ENCODE assay signal across 32 mouse cellular contexts in the genomic region with DNA sequence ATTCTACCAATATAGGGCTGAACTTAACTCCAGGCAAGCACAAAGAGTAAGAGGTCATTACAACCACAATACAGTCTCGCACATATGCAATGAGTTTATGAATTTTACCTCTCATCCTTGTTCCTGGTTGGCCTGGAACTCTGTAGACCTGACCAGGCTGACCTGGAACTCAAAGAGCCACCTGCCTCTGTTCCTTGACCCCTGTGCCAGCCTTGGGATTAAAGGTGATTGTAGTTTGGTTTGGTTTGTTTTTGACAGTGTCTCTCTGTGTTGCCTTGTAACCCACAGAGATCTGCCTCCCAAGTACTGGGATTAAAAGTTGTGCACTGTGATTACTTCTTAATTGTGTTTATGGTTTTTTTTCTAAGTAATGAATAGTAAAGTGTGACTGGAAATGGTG. TPM values are rescaled to one million over a fixed set of nuclear protein-coding genes. Genes with fewer than 3 reads are reported as not detected.
A peak's percentile ranks its signal among the peaks of the same experiment; 100 is the strongest.
DNase-seq lines count a peak whose midpoint lies in the region; ATAC-seq and TF ChIP-seq lines count a peak whose summit lies in the region.
"Had no signal": no experiment of that assay in that cellular context is flagged by ENCODE, and none has a peak within 500 bp of the region (broad histone marks: within the 10 kb centered on the region; RNA-seq: fewer than 3 reads in every experiment).

No protein-coding gene starts in this region.

- no peak overlapping the region for H3K9ac ChIP-seq in liver, embryonic 12.5 days
- H3K9ac ChIP-seq in stomach, postnatal 0 days (ENCODE audit: low read length): no peak overlapping the region
- H3K9ac ChIP-seq: embryonic facial prominence, embryonic 13.5 days; forebrain, embryonic 12.5 days; forebrain, embryonic 15.5 days; heart, embryonic 12.5 days; heart, embryonic 15.5 days; hindbrain, embryonic 13.5 days had no signal

- no peaks in the 10 kb centered on the region for H3K9me3 ChIP-seq in liver, embryonic 12.5 days (replicated peaks)
- H3K9me3 ChIP-seq in stomach, postnatal 0 days (ENCODE audit: control insufficient read depth, low read length): no peaks in the 10 kb centered on the region
- H3K9me3 ChIP-seq: embryonic facial prominence, embryonic 10.5 days; embryonic facial prominence, embryonic 13.5 days; forebrain, embryonic 12.5 days; forebrain, embryonic 15.5 days; heart, embryonic 12.5 days; heart, embryonic 15.5 days; hindbrain, embryonic 10.5 days; hindbrain, embryonic 13.5 days had no signal

- ATAC-seq in liver, embryonic 12.5 days: no peak
- peak; percentile 29; the same call in 1 of the 2 replicates for ATAC-seq in stomach, postnatal 0 days (ENCODE audit: low FRiP score, low TSS enrichment)
- ATAC-seq: activated CD4-positive, CD25-positive, alpha-beta regulatory T cell, adult 4 months; forebrain, embryonic 15.5 days had no signal

- peaks cover 73% of the 10 kb centered on the region for H3K36me3 ChIP-seq in liver, embryonic 12.5 days
- peaks cover 9% of the 10 kb centered on the region for H3K36me3 ChIP-seq in stomach, postnatal 0 days (ENCODE audit: control insufficient read depth, insufficient read depth, low read length)

- WGBS in liver, embryonic 12.5 days (ENCODE audit: insufficient replicate concordance): 76% methylated on average over 1 of the region's 1 CpGs
- WGBS in stomach, postnatal 0 days: 73% methylated on average over 1 of the region's 1 CpGs

- no peak for DNase-seq in gastrocnemius, adult 2 months
- no peak for DNase-seq in gastrocnemius, postnatal 10 days
- peak; percentile 58 for DNase-seq in kidney, adult 9 months
- DNase-seq in kidney, adult 11 months: no peak
- no peak for DNase-seq in liver
- no peak for DNase-seq in stomach, postnatal 0 days (ENCODE audit: low spot score)
- DNase-seq in layer of hippocampus, adult 11-12 months (ENCODE audit: low spot score): no peak
- DNase-seq: adrenal gland, adult 8-10 months; adrenal gland, postnatal 25 days; cerebellum, adult 11-12 months; cerebellum, adult 8-10 months; cerebellum, postnatal 10 days; cerebellum, postnatal 36 days; embryo, embryonic 11 days; gastrocnemius, postnatal 14 days; heart, adult 11 months; heart, postnatal 10 days; heart, postnatal 36 days had no signal

- no peak for TF ChIP-seq CTCF in gastrocnemius, adult 2 months (IDR thresholded peaks at IDR 0.05)
- no peak for TF ChIP-seq CTCF in stomach, postnatal 0 days (IDR thresholded peaks at IDR 0.05; ENCODE audit: low read depth)

- peaks cover 36% of the 10 kb centered on the region for H3K4me1 ChIP-seq in liver, embryonic 12.5 days
- H3K4me1 ChIP-seq in stomach, postnatal 0 days (replicated peaks; ENCODE audit: control insufficient read depth, insufficient read depth): no peaks in the 10 kb centered on the region
- H3K4me1 ChIP-seq: forebrain, embryonic 12.5 days; forebrain, embryonic 15.5 days; hindbrain, embryonic 10.5 days; hindbrain, embryonic 13.5 days had no signal

- H3K27me3 ChIP-seq in liver, embryonic 12.5 days (replicated peaks): no peaks in the 10 kb centered on the region
- no peaks in the 10 kb centered on the region for H3K27me3 ChIP-seq in stomach, postnatal 0 days (ENCODE audit: control insufficient read depth, insufficient read depth, low read length)
- H3K27me3 ChIP-seq: embryonic facial prominence, embryonic 13.5 days; forebrain, embryonic 12.5 days; forebrain, embryonic 15.5 days; heart, embryonic 12.5 days; heart, embryonic 15.5 days; hindbrain, embryonic 13.5 days had no signal

- H3K4me2 ChIP-seq in liver, embryonic 12.5 days: no peak overlapping the region
- H3K4me2 ChIP-seq in stomach, postnatal 0 days (replicated peaks; ENCODE audit: low read depth): no peak overlapping the region
- H3K4me2 ChIP-seq: embryonic facial prominence, embryonic 13.5 days; forebrain, embryonic 12.5 days; forebrain, embryonic 15.5 days; heart, embryonic 12.5 days; heart, embryonic 15.5 days; hindbrain, embryonic 13.5 days had no signal

- TF ChIP-seq EP300 in stomach, postnatal 0 days (optimal IDR thresholded peaks at IDR 0.05): no peak

- intact Hi-C loops in gastrocnemius, adult 2 months (cut with DNase I): loop anchor here (2.0 to 5.0 kb wide), 2 partner anchors 84 to 189 kb away; no protein-coding TSS in a partner anchor

- H3K4me3 ChIP-seq in gastrocnemius, adult 2 months: no peak overlapping the region
- no peak overlapping the region for H3K4me3 ChIP-seq in liver, embryonic 12.5 days
- H3K4me3 ChIP-seq in stomach, postnatal 0 days (ENCODE audit: low read depth, low read length): no peak overlapping the region
- H3K4me3 ChIP-seq: embryonic facial prominence, embryonic 10.5 days; embryonic facial prominence, embryonic 13.5 days; erythroblast, embryonic 14.5 days; forebrain, embryonic 12.5 days; forebrain, embryonic 15.5 days; heart, embryonic 12.5 days; heart, embryonic 15.5 days; hindbrain, embryonic 10.5 days; hindbrain, embryonic 13.5 days had no signal

- H3K27ac ChIP-seq in gastrocnemius, adult 2 months: peak overlapping the region; percentile 82; the same call in 1 of the 2 replicates
- peak overlapping the region; percentile 57; the same call in 1 of the 2 replicates for H3K27ac ChIP-seq in liver, embryonic 12.5 days
- no peak overlapping the region for H3K27ac ChIP-seq in stomach, postnatal 0 days (replicated peaks)
- H3K27ac ChIP-seq: embryonic facial prominence, embryonic 10.5 days; embryonic facial prominence, embryonic 13.5 days; forebrain, embryonic 12.5 days; forebrain, embryonic 15.5 days; heart, embryonic 15.5 days; hindbrain, embryonic 10.5 days; hindbrain, embryonic 13.5 days had no signal

RNA-seq across cellular contexts. Expression of gene Pcyt1a, which starts 26.0 kb away (rescaled TPM):
- total RNA-seq in gastrocnemius, adult 2 months (2021): 100 to 1,000 TPM; 108 to 123 TPM
- 10 to 100 TPM; 66.5 to 68.7 TPM for total RNA-seq in gastrocnemius, postnatal 10 days (2021)
- 37.6 TPM in 2 replicates for polyA plus RNA-seq in liver, embryonic 12.5 days (2016; fragmentation: Nextera tagmentation; extraction: Ambion mirVana)
- 30.8 and 38.6 TPM in 2 replicates for polyA plus RNA-seq in stomach, postnatal 0 days (2015; fragmentation: Nextera tagmentation; extraction: Ambion mirVana)

RNA-seq across cellular contexts. Expression of gene Slc51a, which starts 30.9 kb away (rescaled TPM):
- total RNA-seq in gastrocnemius, adult 2 months (2021): not detected
- not detected for total RNA-seq in gastrocnemius, postnatal 10 days (2021)
- polyA plus RNA-seq in liver, embryonic 12.5 days (2016; fragmentation: Nextera tagmentation; extraction: Ambion mirVana): 0.57 and 0.66 TPM in 2 replicates
- polyA plus RNA-seq in stomach, postnatal 0 days (2015; fragmentation: Nextera tagmentation; extraction: Ambion mirVana): 2.7 and 3.1 TPM in 2 replicates
- total RNA-seq: adrenal gland, postnatal 25 days; gastrocnemius, postnatal 14 days; gastrocnemius, postnatal 4 days had no signal
- polyA plus RNA-seq: activated CD4-positive, CD25-positive, alpha-beta regulatory T cell, adult 4 months; erythroblast, embryonic 14.5 days had no signal

RNA-seq across cellular contexts. Expression of gene Tctex1d2, which starts 37.3 kb away (rescaled TPM):
- 1 to 10 TPM; 5.3 TPM for total RNA-seq in gastrocnemius, adult 2 months (2021)
- total RNA-seq in gastrocnemius, postnatal 10 days (2021): 1 to 10 TPM; 4.7 to 5.6 TPM
- polyA plus RNA-seq in liver, embryonic 12.5 days (2016; fragmentation: Nextera tagmentation; extraction: Ambion mirVana): 8.1 and 8.6 TPM in 2 replicates
- polyA plus RNA-seq in stomach, postnatal 0 days (2015; fragmentation: Nextera tagmentation; extraction: Ambion mirVana): 24.3 and 26.3 TPM in 2 replicates
- polyA plus RNA-seq: erythroblast, embryonic 14.5 days had no signal

RNA-seq across cellular contexts. Expression of gene Zdhhc19, which starts 39.3 kb away (rescaled TPM):
- not detected for total RNA-seq in gastrocnemius, adult 2 months (2021)
- total RNA-seq in gastrocnemius, postnatal 10 days (2021): not detected
- polyA plus RNA-seq in liver, embryonic 12.5 days (2016; fragmentation: Nextera tagmentation; extraction: Ambion mirVana): not detected in 2 replicates
- not detected in 2 replicates for polyA plus RNA-seq in stomach, postnatal 0 days (2015; fragmentation: Nextera tagmentation; extraction: Ambion mirVana)
- total RNA-seq: adrenal gland, adult 8-10 months; adrenal gland, postnatal 25 days; ES-E14; gastrocnemius, postnatal 14 days; gastrocnemius, postnatal 4 days; heart, postnatal 10 days; heart, postnatal 36 days had no signal
- polyA plus RNA-seq: activated CD4-positive, CD25-positive, alpha-beta regulatory T cell, adult 4 months; cortical plate, adult 2 months; embryonic facial prominence, embryonic 10.5 days; embryonic facial prominence, embryonic 13.5 days; erythroblast, embryonic 14.5 days; forebrain, embryonic 12.5 days; forebrain, embryonic 15.5 days; heart, embryonic 12.5 days; heart, embryonic 15.5 days; hindbrain, embryonic 10.5 days; hindbrain, embryonic 13.5 days had no signal

RNA-seq across cellular contexts. Expression of gene Tm4sf19, which starts 56.5 kb away (rescaled TPM):
- not detected for total RNA-seq in gastrocnemius, adult 2 months (2021)
- total RNA-seq in gastrocnemius, postnatal 10 days (2021): 1 to 10 TPM in 1 of 2 experiments, not detected in 1; 1.2 TPM
- not detected in 2 replicates for polyA plus RNA-seq in liver, embryonic 12.5 days (2016; fragmentation: Nextera tagmentation; extraction: Ambion mirVana)
- not detected in 2 replicates for polyA plus RNA-seq in stomach, postnatal 0 days (2015; fragmentation: Nextera tagmentation; extraction: Ambion mirVana)
- total RNA-seq: adrenal gland, postnatal 25 days; ES-E14; gastrocnemius, postnatal 14 days; gastrocnemius, postnatal 4 days; heart, postnatal 10 days; heart, postnatal 36 days had no signal
- polyA plus RNA-seq: activated CD4-positive, CD25-positive, alpha-beta regulatory T cell, adult 4 months; cortical plate, adult 2 months; embryonic facial prominence, embryonic 10.5 days; embryonic facial prominence, embryonic 13.5 days; erythroblast, embryonic 14.5 days; forebrain, embryonic 12.5 days; forebrain, embryonic 15.5 days; heart, embryonic 12.5 days; heart, embryonic 15.5 days; hindbrain, embryonic 10.5 days; hindbrain, embryonic 13.5 days had no signal
